Mouse (Mus musculus) intestine, embryonic 16.5 days (tissue): ENCODE measurements around the gene Smim24. TPM values are rescaled to one million over a fixed set of nuclear protein-coding genes. Genes with fewer than 3 reads are reported as not detected.

Source experiments
- ATAC-seq: fragments of 200-750 bp; cut with Nextera tagmentation; 2 replicates; pipeline ENCODE4 v1.8.0; 2017; ENCODE audit warnings: moderate TSS enrichment, moderate library complexity
- H3K27ac ChIP-seq: fragments of 300-500 bp; sonication (generic); 2 replicates; pipeline ENCODE4 v1.5.1; 2014; ENCODE audit warnings: mild to moderate bottlenecking, low read length
- H3K27me3 ChIP-seq: fragments of 300-500 bp; sonication (generic); replicated peaks from 2 replicates; pipeline ENCODE4 v1.6.1; 2014; ENCODE audit warnings: low read length, control low read depth, mixed read lengths; ENCODE audit not compliant: control insufficient read depth, insufficient read depth
- H3K36me3 ChIP-seq: fragments of 300-500 bp; sonication (generic); 2 replicates; pipeline ENCODE4 v1.6.1; 2014; ENCODE audit warnings: low read length, control low read depth; ENCODE audit not compliant: control insufficient read depth, insufficient read depth
- H3K4me1 ChIP-seq: fragments of 300-500 bp; sonication (generic); 2 replicates; pipeline ENCODE4 v1.6.1; 2014; ENCODE audit warnings: low read length, control low read depth, mixed read lengths; ENCODE audit not compliant: control insufficient read depth, insufficient read depth
- H3K4me2 ChIP-seq: fragments of 300-500 bp; sonication (generic); 2 replicates; pipeline ENCODE4 v1.6.1; 2014; ENCODE audit warnings: low read depth, low read length, control low read depth
- H3K4me3 ChIP-seq: fragments of 300-500 bp; sonication (generic); 2 replicates; pipeline ENCODE4 v1.5.1; 2014; ENCODE audit warnings: mild to moderate bottlenecking, low read length
- H3K9ac ChIP-seq: fragments of 300-500 bp; sonication (generic); 2 replicates; pipeline ENCODE4 v1.6.1; 2014; ENCODE audit warnings: low read depth, low read length
- H3K9me3 ChIP-seq: fragments of 300-500 bp; sonication (generic); 2 replicates; pipeline ENCODE4 v1.6.1; 2016; ENCODE audit warnings: low read length, control low read depth; ENCODE audit not compliant: control insufficient read depth
- WGBS: fragments of 180-500 bp; shearing (Covaris S2); extraction: QIAGEN DNeasy Blood & Tissue Kit; methylation state at CpG from one replicate; pipeline ENCODE4 v1.1.7; 2014; 5-methylcytosine and 5-hydroxymethylcytosine counted together
- polyA plus RNA-seq: library from polyadenylated mRNA; unstranded; fragments of >200 nt; fragmentation: Nextera tagmentation; extraction: Ambion mirVana; gene quantifications from 2 replicates; pipeline ENCODE4 v1.2.1, GENCODE M21; 2015

Smim24 gene
- polyA plus RNA-seq, 1 experiment from 2014 or later = 426 TPM

GRCm38 (mm10) chr10:81428507-81428870 lies 35.6 kb downstream of the Smim24 start:
- WGBS = 83% methylated on average over 7 of the region's 7 CpGs
- H3K36me3 ChIP-seq = no peaks in the 10 kb centered on the region
- H3K4me2 ChIP-seq = no peak overlapping the region
- H3K4me3 ChIP-seq = no peak overlapping the region
- H3K4me1 ChIP-seq = peaks cover 55% of the 10 kb centered on the region
- no peak overlapping the region for H3K9ac ChIP-seq
- no peak for ATAC-seq
- no peak overlapping the region for H3K27ac ChIP-seq
- peaks cover 10% of the 10 kb centered on the region; the same call in 1 of the 2 replicates for H3K27me3 ChIP-seq
- no peaks in the 10 kb centered on the region for H3K9me3 ChIP-seq

- WGBS = 48% methylated on average over 2 of the region's 2 CpGs
- no peaks in the 10 kb centered on the region for H3K36me3 ChIP-seq
- H3K4me1 ChIP-seq = peaks cover 51% of the 10 kb centered on the region
- H3K9me3 ChIP-seq = no peaks in the 10 kb centered on the region
- no peak overlapping the region for H3K27ac ChIP-seq
- H3K4me3 ChIP-seq = no peak overlapping the region
- ATAC-seq = no peak
- no peak overlapping the region for H3K9ac ChIP-seq
- H3K27me3 ChIP-seq = peaks cover 10% of the 10 kb centered on the region; the same call in 1 of the 2 replicates
- no peak overlapping the region for H3K4me2 ChIP-seq
These were observed 36.2 kb downstream of the Smim24 start for GRCm38 (mm10) chr10:81429092-81429491.

- Histone ChIP-seq H3K4me2 (peak overlapping the region; percentile 93), H3K9me3 (no peaks in the 10 kb centered on the region), H3K9ac (peak overlapping the region; percentile 79), H3K27ac (peak overlapping the region; percentile 94), H3K27me3 (peaks cover 10% of the 10 kb centered on the region; the same call in 1 of the 2 replicates), H3K4me3 (peak overlapping the region; percentile 77), H3K4me1 (peaks cover 48% of the 10 kb centered on the region), H3K36me3 (no peaks in the 10 kb centered on the region)
- ATAC-seq = peak; percentile 49
- under 1% methylated on average over 20 of the region's 20 CpGs for WGBS
These were observed 36.8 kb downstream of the Smim24 start for GRCm38 (mm10) chr10:81429605-81430061.

- peak overlapping the region; percentile 79 for H3K9ac ChIP-seq
- peak overlapping the region; percentile 77 for H3K4me3 ChIP-seq
- H3K9me3 ChIP-seq = no peaks in the 10 kb centered on the region
- under 1% methylated on average over 54 of the region's 89 CpGs for WGBS
- peaks cover 44% of the 10 kb centered on the region for H3K4me1 ChIP-seq
- H3K27me3 ChIP-seq = peaks cover 10% of the 10 kb centered on the region; the same call in 1 of the 2 replicates
- no peaks in the 10 kb centered on the region for H3K36me3 ChIP-seq
- H3K4me2 ChIP-seq = peak overlapping the region; percentile 93
- ATAC-seq = peak; percentile 21
- H3K27ac ChIP-seq = peak overlapping the region; percentile 94
These were observed 37.4 kb downstream of the Smim24 start for GRCm38 (mm10) chr10:81430141-81430830.

- H3K27me3 ChIP-seq = peaks cover 8% of the 10 kb centered on the region; the same call in 1 of the 2 replicates
- no peak for ATAC-seq
- H3K9ac ChIP-seq = peak overlapping the region; percentile 79
- 3% methylated on average over 57 of the region's 70 CpGs for WGBS
- peaks cover 37% of the 10 kb centered on the region for H3K4me1 ChIP-seq
- H3K4me3 ChIP-seq = peak overlapping the region; percentile 77
- H3K4me2 ChIP-seq = peak overlapping the region; percentile 93
- peak overlapping the region; percentile 94 for H3K27ac ChIP-seq
- no peaks in the 10 kb centered on the region for H3K9me3 ChIP-seq
- no peaks in the 10 kb centered on the region for H3K36me3 ChIP-seq
These were observed 38.1 kb downstream of the Smim24 start for GRCm38 (mm10) chr10:81430831-81431525.

- Histone ChIP-seq H3K9ac (0 out of 2 replicates have a peak overlapping the region, but pooled peaks have one; percentile 79), H3K9me3 (no peaks in the 10 kb centered on the region), H3K27ac (no peak overlapping the region), H3K4me1 (peaks cover 36% of the 10 kb centered on the region), H3K4me3 (peak overlapping the region; percentile 77; the same call in 1 of the 2 replicates), H3K27me3 (peaks cover 8% of the 10 kb centered on the region; the same call in 1 of the 2 replicates), H3K4me2 (peak overlapping the region; percentile 93), H3K36me3 (no peaks in the 10 kb centered on the region)
- no peak for ATAC-seq
- 17% methylated on average over 15 of the region's 15 CpGs for WGBS
These were observed 38.8 kb downstream of the Smim24 start for GRCm38 (mm10) chr10:81431526-81432168.

GRCm38 (mm10) chr10:81432169-81432867 lies 39.5 kb downstream of the Smim24 start:
- Histone ChIP-seq H3K9ac (0 out of 2 replicates have a peak overlapping the region, but pooled peaks have one; percentile 21), H3K9me3 (no peaks in the 10 kb centered on the region), H3K4me2 (peak overlapping the region; percentile 45), H3K4me1 (peaks cover 29% of the 10 kb centered on the region), H3K4me3 (no peak overlapping the region), H3K36me3 (no peaks in the 10 kb centered on the region), H3K27ac (no peak overlapping the region), H3K27me3 (peaks cover 7% of the 10 kb centered on the region; the same call in 1 of the 2 replicates)
- 0 out of 2 replicates have a peak, but pooled peaks have one; percentile 0 for ATAC-seq
- 64% methylated on average over 21 of the region's 21 CpGs for WGBS

GRCm38 (mm10) chr10:81432868-81433262 lies 40.0 kb downstream of the Smim24 start:
- no peaks in the 10 kb centered on the region for H3K9me3 ChIP-seq
- H3K36me3 ChIP-seq = no peaks in the 10 kb centered on the region
- H3K4me2 ChIP-seq = peak overlapping the region; percentile 45
- 5% methylated on average over 17 of the region's 17 CpGs for WGBS
- H3K4me3 ChIP-seq = peak overlapping the region; percentile 27
- peaks cover 29% of the 10 kb centered on the region for H3K4me1 ChIP-seq
- ATAC-seq = peak; percentile 80
- H3K27me3 ChIP-seq = peaks cover 6% of the 10 kb centered on the region; the same call in 1 of the 2 replicates
- H3K9ac ChIP-seq = peak overlapping the region; percentile 48; the same call in 1 of the 2 replicates
- H3K27ac ChIP-seq = no peak overlapping the region
